Mouse (Mus musculus): Measurements from ENCODE around the gene Camkk2.

Camkk2 gene

DNA sequence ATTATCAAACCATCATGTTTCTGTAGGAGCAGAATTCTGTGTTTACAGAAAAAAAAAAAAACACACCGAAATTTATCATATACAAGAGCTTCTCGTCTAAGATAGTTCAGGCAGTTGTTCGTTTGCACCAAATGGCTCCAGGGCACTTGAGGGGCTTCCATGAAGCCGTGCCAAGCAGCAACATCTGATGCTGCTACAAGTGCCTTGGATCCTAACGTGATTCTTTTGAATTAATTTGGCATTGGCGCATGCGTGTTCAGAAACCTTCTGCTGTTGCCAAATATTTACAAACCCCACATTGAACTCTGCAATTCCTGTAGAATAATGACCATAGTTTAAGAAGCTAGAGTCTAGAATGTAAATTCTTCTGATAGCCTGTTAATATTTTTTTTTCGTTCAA lies 83.7 kb downstream of the Camkk2 start:
- no peak for DNase-seq

DNA sequence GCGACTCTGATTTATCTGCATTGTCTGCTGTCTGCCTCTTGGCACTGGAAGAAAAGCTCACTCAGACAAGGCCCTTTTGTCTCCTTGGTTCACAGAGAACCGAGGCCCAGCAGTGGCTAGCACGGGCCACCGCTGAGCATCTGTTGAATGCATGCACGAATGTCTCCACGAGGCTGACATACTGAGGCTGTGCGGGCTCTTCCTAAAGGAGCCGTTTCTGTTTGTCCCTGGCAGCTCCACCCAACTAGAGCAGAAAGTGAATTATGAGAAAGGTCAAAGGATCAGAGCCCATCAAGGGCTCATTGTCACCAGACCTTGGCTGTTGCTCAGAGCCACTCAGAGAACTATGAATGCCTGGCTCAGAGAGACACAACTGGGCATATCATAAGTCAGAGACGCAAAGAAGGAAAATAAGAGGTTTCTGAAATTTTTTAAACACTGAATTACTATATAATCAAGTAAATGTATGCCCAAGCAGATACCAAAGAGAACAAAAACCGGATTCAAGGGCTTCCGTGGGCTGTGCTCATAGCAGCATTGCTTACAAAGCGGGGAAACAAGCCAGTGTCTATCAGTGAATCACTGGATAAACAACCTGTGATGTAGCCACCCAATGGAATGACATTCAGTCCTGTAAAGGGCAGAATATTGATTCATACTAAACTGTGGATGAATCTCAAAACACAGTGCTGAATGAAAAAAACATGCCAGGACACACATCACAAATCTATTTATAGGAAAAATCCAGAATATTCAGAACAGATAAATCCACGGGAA lies 85.6 kb downstream of the Camkk2 start:
- DNase-seq, result peak; percentile 62

DNA sequence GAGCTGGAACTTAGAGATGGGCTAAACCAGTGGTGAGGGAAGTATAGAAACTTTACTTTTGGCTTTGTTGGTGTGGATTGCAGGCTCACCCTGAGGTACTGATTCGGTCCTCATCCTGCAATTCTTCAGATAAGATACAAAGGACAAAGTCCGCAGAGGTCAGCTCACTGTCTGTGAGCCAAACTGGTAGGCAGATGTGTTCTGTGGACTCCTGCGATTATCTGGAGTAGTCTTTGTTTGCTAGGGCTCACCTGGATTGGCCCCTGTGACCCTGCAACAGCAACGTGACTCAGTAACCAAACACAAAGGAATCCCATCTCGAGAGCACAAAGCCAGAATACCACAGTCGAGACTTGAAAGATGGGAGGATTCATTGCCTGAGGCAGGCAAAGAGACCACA lies 88.7 kb downstream of the Camkk2 start:
- no peak for DNase-seq

DNA sequence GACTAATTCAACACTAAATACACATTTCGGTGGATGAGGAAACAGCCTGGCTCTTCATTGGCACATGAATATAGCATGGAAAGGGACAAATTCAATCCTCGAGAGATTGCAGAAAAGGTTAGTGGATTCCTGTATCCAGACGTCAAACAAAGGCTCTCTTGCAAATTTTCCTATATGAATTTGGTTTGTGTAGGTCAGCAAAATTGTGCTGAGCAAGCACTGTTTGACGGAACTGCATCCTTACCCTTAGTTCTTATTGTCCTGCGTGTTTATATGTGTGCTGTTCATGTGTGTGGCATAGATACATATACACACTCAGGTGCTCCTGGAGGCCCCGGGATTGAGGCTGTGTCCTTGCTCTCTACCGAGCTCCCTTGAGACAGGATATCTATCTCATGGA lies 90.1 kb downstream of the Camkk2 start:
- no peak for DNase-seq

DNA sequence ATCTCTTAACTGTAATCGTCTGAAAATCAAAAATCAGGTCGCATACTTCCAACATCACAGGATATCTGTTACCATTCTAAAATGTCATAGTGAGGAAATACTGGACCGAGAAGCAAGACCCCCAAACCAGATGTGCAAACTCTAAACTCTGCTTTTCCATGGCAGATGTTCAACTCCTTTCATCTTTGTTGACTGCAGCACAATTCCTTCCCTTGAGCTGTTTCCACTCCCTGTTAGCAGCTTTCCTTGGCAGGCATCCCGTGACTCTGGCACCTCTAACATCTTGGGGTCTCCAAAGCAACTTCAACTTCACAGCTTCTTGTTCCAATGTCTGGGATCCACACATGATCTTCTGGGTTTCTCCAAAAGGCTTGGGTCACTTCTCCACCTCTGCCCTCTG lies 91.8 kb downstream of the Camkk2 start:
- no peak for DNase-seq

DNA sequence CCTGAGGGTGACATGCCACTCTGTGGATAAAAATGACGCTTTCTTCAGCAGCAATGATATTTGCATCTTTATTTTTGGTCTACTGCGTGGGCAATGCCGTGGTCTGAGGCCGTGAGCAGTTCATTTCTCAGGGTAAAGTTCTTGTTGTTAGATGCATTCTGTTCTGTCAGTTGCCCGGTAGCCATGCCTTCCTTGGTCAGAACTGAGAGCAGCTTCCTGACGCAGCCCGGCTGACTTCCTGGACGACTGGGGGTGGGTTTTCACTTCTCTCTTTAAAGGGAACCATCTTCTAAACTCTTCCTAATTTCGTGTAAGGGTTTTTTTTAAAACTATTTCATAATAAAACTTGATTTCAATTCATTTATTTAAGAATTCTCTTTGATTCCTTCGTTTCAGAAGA lies 95.3 kb downstream of the Camkk2 start:
- DNase-seq, result no peak

DNA sequence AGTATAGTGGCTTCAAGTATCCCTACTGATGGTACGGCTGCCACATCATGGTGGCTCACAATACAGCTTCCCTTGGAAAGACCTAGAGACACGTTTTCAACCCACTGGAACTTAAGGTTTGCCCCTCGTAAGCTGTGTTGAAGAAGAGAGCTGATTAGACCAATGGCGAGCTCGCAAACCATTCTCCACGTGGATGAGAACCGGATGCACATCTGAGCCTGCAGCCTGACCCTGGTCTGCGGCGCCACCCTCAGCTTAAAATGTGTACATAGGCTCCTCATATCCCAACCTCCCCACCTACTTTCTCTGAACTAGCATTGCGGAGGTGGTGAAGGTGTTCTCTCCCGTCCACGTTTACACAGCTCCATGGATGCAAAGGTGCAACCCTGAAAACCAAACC lies 97.9 kb downstream of the Camkk2 start:
- no peak for DNase-seq
